Mouse (Mus musculus): ENCODE data around the gene Zfp609. TPM values are rescaled to one million over a fixed set of nuclear protein-coding genes. Genes with fewer than 3 reads are reported as not detected.

The Zfp609 gene
- total and polyA plus RNA-seq, 2 experiments from 2014 or later = 5.4 to 11.2 TPM

DNA sequence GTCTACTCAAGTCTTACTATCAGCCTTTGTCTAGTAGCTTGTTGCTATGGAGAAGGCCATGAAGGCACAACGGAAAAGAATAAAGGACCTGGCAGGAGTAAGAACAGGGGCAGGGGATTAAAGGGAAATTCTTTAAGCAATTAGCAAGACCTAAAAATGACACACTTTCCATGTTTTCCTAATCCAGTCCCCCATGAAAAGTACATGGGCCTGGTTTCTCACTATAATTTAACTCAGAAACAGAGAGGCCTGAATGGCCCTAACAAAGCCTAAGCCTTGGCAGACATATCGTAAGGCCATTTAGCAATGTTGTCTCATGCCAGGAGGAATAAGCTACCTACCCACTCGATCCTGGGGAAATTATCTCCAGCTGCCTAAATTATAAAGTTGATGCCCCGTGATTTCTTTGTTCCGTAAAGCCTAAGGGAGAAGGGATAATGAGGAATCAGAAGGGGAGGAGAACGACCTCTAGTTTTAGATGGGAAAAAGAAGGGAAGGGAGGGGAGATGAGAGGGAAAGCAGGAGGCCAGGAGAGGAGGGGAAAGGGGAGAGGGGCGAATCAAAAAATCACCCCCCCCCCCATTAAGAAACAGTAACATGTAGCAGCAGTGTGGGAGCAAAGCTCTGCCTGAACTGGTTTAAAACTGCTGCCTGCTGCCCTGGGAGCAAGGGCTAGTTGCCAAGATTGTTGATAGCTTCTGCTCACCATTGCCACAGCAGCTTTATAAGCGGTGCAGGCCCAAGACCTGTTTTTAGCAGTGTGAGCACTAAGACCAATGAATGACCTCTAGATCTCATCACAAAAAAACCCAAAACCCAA is 102.7 kb downstream of the Zfp609 start:
- Histone ChIP-seq H3K4me1 (ENCODE audit: insufficient read depth, low read length) (peaks cover 20% of the 10 kb centered on the region; the same call in 1 of the 2 replicates), H3K36me3 (ENCODE audit: insufficient read depth, low read length) (no peaks in the 10 kb centered on the region), H3K27me3 (ENCODE audit: insufficient read depth, low read length) (no peaks in the 10 kb centered on the region), H3K27ac (ENCODE audit: low read depth, low read length) (peak overlapping the region; percentile 70), H3K9me3 (ENCODE audit: low read length) (no peaks in the 10 kb centered on the region), H3K4me3 (ENCODE audit: low read depth, low read length) (no peak overlapping the region), H3K9ac (replicated peaks; ENCODE audit: low read length, poor library complexity, severe bottlenecking) (no peak overlapping the region), H3K4me2 (ENCODE audit: low read depth, low read length, poor library complexity, severe bottlenecking) (peak overlapping the region; percentile 9; the same call in 1 of the 2 replicates)
- peak; percentile 78 for DNase-seq (ENCODE audit: low spot score)
- no peak for ATAC-seq (ENCODE audit: low FRiP score)
- TF ChIP-seq CTCF (IDR thresholded peaks at IDR 0.05) = no peak
- WGBS = 12% methylated on average over 8 of the region's 8 CpGs

DNA sequence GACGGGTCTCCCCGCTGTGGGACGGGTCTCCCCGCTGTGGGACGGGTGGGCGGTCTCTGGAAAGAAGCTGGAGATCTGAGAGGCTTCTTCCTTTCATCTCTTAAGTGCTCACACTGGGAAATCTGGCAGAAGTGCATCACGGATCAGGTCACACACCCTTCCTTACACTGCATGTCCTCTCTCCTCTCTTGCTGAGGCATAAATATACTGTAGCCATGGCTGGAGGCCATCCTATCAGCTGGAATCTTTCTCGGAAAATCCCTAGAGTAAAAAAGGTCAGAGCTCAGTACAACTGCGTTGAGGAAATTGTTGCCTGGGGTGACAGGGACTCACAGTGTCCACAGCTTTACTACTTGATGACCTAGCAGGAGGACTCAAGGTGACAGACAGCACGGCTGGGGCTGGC is 106.2 kb downstream of the Zfp609 start:
- no peaks in the 10 kb centered on the region for H3K27me3 ChIP-seq (ENCODE audit: insufficient read depth, low read length)
- no peak overlapping the region for H3K4me2 ChIP-seq (ENCODE audit: low read depth, low read length, poor library complexity, severe bottlenecking)
- no peak overlapping the region for H3K9ac ChIP-seq (replicated peaks; ENCODE audit: low read length, poor library complexity, severe bottlenecking)
- no peak overlapping the region for H3K4me3 ChIP-seq (ENCODE audit: low read depth, low read length)
- TF ChIP-seq CTCF (IDR thresholded peaks at IDR 0.05) = no peak
- no peaks in the 10 kb centered on the region for H3K36me3 ChIP-seq (ENCODE audit: insufficient read depth, low read length)
- no peak overlapping the region for H3K27ac ChIP-seq (ENCODE audit: low read depth, low read length)
- 58% methylated on average over 10 of the region's 10 CpGs for WGBS
- no peaks in the 10 kb centered on the region for H3K9me3 ChIP-seq (ENCODE audit: low read length)
- ATAC-seq (ENCODE audit: low FRiP score) = no peak
- peak; percentile 17 for DNase-seq (ENCODE audit: low spot score)
- peaks cover 20% of the 10 kb centered on the region; the same call in 1 of the 2 replicates for H3K4me1 ChIP-seq (ENCODE audit: insufficient read depth, low read length)

DNA sequence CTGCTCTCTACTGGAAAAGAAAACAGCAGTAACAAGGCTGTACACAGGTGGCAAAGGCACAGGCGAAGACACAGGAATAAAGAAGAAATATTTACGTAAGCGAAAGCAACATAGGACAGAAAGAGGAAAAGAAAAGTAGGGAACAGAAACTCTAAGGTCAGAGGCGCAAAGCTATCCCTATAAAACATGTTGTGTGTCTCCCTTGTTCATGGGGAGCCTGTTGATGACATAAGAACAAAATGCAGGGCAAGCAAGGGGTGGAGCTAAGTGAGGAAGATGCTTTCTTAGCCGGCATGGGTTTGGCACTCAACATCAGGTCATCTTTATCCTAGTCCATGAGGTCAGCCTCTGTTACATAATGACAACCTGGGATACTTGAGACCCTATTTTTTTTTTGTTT is 109.2 kb downstream of the Zfp609 start:
- no peak for TF ChIP-seq CTCF (IDR thresholded peaks at IDR 0.05)
- DNase-seq (ENCODE audit: low spot score) = no peak
- peaks cover 5% of the 10 kb centered on the region; the same call in 1 of the 2 replicates for H3K4me1 ChIP-seq (ENCODE audit: insufficient read depth, low read length)
- H3K4me2 ChIP-seq (ENCODE audit: low read depth, low read length, poor library complexity, severe bottlenecking) = no peak overlapping the region
- H3K36me3 ChIP-seq (ENCODE audit: insufficient read depth, low read length) = no peaks in the 10 kb centered on the region
- H3K27me3 ChIP-seq (ENCODE audit: insufficient read depth, low read length) = no peaks in the 10 kb centered on the region
- no peak overlapping the region for H3K27ac ChIP-seq (ENCODE audit: low read depth, low read length)
- H3K9ac ChIP-seq (replicated peaks; ENCODE audit: low read length, poor library complexity, severe bottlenecking) = no peak overlapping the region
- no peak for ATAC-seq (ENCODE audit: low FRiP score)
- no peak overlapping the region for H3K4me3 ChIP-seq (ENCODE audit: low read depth, low read length)
- 91% methylated on average over 5 of the region's 5 CpGs for WGBS
- no peaks in the 10 kb centered on the region for H3K9me3 ChIP-seq (ENCODE audit: low read length)

DNA sequence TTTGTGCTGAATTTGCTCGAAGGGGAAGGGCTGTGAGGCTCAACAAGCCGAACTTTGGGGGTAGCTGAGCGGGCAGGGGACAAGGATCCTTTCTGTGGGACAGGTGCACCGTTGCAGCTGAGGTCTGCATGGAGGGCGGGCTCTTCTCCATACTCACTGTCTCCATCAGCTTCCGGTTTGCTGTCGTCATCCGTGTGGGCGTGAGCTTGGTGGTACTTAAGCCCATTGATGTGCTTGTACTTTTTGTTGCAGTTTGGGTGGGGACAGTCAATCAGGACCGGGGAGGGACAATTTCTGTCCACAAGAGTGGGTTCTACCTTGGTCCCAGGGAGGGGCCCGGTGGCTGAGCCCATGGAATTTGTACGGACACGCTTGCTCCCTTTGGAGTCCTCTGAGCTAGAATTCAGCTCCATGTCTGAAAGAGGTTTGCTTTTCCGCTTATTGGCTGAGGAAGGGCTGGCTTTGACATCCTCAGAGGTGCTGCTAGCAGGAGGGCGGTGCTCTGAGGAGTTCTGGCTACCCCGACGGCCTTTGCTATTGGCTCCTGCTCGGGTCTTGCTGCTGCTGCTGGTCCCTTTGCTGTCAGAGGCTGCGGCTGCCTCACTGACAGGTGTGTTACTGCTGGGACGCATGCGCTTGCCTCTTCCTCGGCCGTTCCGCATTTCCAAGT is 123.3 kb downstream of the Zfp609 start:
- H3K4me3 ChIP-seq (ENCODE audit: low read depth, low read length) = no peak overlapping the region
- DNase-seq (ENCODE audit: low spot score) (no peak), ATAC-seq (ENCODE audit: low FRiP score) (no peak)
- H3K9me3 ChIP-seq (ENCODE audit: low read length) = no peaks in the 10 kb centered on the region
- no peaks in the 10 kb centered on the region for H3K4me1 ChIP-seq (ENCODE audit: insufficient read depth, low read length)
- 92% methylated on average over 24 of the region's 24 CpGs for WGBS
- no peaks in the 10 kb centered on the region for H3K27me3 ChIP-seq (ENCODE audit: insufficient read depth, low read length)
- H3K27ac ChIP-seq (ENCODE audit: low read depth, low read length) = no peak overlapping the region
- TF ChIP-seq CTCF (IDR thresholded peaks at IDR 0.05) = no peak
- no peak overlapping the region for H3K4me2 ChIP-seq (ENCODE audit: low read depth, low read length, poor library complexity, severe bottlenecking)
- no peak overlapping the region for H3K9ac ChIP-seq (replicated peaks; ENCODE audit: low read length, poor library complexity, severe bottlenecking)
- peaks cover 24% of the 10 kb centered on the region for H3K36me3 ChIP-seq (ENCODE audit: insufficient read depth, low read length)

DNA sequence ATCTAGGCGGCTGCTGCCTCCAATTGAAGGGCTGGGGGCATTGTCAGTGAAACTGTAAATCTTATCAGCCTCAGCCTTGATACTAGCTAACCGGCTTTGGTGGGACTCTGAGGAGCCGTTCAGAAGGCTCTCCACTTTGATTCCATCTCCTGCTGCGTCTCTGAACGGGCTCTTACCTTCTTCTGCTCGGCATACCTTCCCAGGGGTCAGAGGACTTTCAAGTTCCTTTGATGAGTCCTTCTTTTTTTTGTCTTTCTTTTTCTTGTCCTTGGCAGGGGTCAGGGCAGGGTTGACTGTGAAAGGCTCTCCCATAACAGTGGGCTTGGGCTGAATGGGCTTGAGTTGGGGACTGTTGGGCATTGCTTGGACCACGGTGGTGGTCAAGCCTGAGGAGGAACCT is 124.1 kb downstream of the Zfp609 start:
- DNase-seq (ENCODE audit: low spot score) (no peak), ATAC-seq (ENCODE audit: low FRiP score) (no peak)
- Histone ChIP-seq H3K27me3 (ENCODE audit: insufficient read depth, low read length) (no peaks in the 10 kb centered on the region), H3K9ac (replicated peaks; ENCODE audit: low read length, poor library complexity, severe bottlenecking) (no peak overlapping the region), H3K4me1 (ENCODE audit: insufficient read depth, low read length) (no peaks in the 10 kb centered on the region), H3K9me3 (ENCODE audit: low read length) (no peaks in the 10 kb centered on the region), H3K4me3 (ENCODE audit: low read depth, low read length) (no peak overlapping the region), H3K4me2 (ENCODE audit: low read depth, low read length, poor library complexity, severe bottlenecking) (no peak overlapping the region), H3K36me3 (ENCODE audit: insufficient read depth, low read length) (peaks cover 26% of the 10 kb centered on the region), H3K27ac (ENCODE audit: low read depth, low read length) (no peak overlapping the region)
- TF ChIP-seq CTCF (IDR thresholded peaks at IDR 0.05) = no peak
- WGBS = 80% methylated on average over 7 of the region's 7 CpGs

DNA sequence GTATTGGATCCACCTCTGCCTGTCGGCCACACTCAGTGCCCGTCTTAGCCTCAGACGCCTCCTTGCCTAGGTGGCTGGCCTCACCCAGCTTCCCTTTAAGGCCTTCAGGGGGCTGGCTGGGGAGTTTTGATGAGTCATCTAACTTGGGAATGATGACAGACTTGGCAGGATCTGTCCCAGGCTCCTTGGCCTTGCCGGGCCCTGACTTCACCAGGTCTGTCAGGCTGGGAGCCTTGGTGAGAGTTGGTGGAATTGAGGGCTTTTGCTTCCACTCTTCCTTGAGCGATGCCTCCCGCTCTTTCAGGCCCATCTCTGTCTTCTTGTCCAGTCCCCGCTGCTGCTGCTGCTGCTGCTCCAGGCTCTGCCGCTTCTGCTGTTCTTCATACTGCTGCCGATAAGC is 125.1 kb downstream of the Zfp609 start:
- DNase-seq (ENCODE audit: low spot score) (no peak), ATAC-seq (ENCODE audit: low FRiP score) (no peak)
- WGBS = 98% methylated on average over 9 of the region's 9 CpGs
- H3K9me3 ChIP-seq (ENCODE audit: low read length) = no peaks in the 10 kb centered on the region
- no peak for TF ChIP-seq CTCF (IDR thresholded peaks at IDR 0.05)
- H3K27ac ChIP-seq (ENCODE audit: low read depth, low read length) = no peak overlapping the region
- peaks cover 27% of the 10 kb centered on the region for H3K36me3 ChIP-seq (ENCODE audit: insufficient read depth, low read length)
- no peak overlapping the region for H3K4me2 ChIP-seq (ENCODE audit: low read depth, low read length, poor library complexity, severe bottlenecking)
- no peak overlapping the region for H3K4me3 ChIP-seq (ENCODE audit: low read depth, low read length)
- H3K4me1 ChIP-seq (ENCODE audit: insufficient read depth, low read length) = no peaks in the 10 kb centered on the region
- H3K27me3 ChIP-seq (ENCODE audit: insufficient read depth, low read length) = no peaks in the 10 kb centered on the region
- H3K9ac ChIP-seq (replicated peaks; ENCODE audit: low read length, poor library complexity, severe bottlenecking) = no peak overlapping the region
